Mouse (Mus musculus) myocyte (in vitro differentiated cells): Measurements from ENCODE around the gene Tiam1.

Source experiments
- E2F4 ChIP-seq: IDR thresholded peaks from one replicate; pipeline ENCODE4 v1.6.1; 2011; ENCODE audit warnings: mild to moderate bottlenecking, control low read depth, moderate library complexity; ENCODE audit not compliant: insufficient read depth
- MAX ChIP-seq: IDR thresholded peaks from one replicate; pipeline ENCODE4 v1.6.1; 2011; ENCODE audit warnings: low read depth, mild to moderate bottlenecking, control low read depth
- MYOD1 ChIP-seq, 3 experiments: IDR thresholded peaks; one replicate each; pipeline ENCODE4 v1.6.1; 2011; ENCODE audit warnings: control low read depth in 2 of 3, low read depth in 2 of 3, mild to moderate bottlenecking in 2 of 3, moderate library complexity in 1 of 3; ENCODE audit not compliant: insufficient read length in 2 of 3, control insufficient read depth in 1 of 3
- POLR2A ChIP-seq: IDR thresholded peaks from one replicate; pipeline ENCODE4 v1.6.1; 2011; ENCODE audit warnings: low read depth, mild to moderate bottlenecking, control low read depth, moderate library complexity; ENCODE audit not compliant: insufficient read length
- TCF12 ChIP-seq: IDR thresholded peaks from one replicate; pipeline ENCODE4 v1.6.1; 2011; ENCODE audit warnings: mild to moderate bottlenecking, control low read depth; ENCODE audit not compliant: poor library complexity, insufficient read depth, severe bottlenecking
- USF1 ChIP-seq: IDR thresholded peaks from one replicate; pipeline ENCODE4 v1.6.1; 2011; ENCODE audit warnings: low read depth, mild to moderate bottlenecking, control low read depth, moderate library complexity

GRCm38 (mm10) chr16:89928611-89929010 lies 215.0 kb downstream of the Tiam1 start:
- TF ChIP-seq POLR2A (no peak), MAX (no peak), USF1 (no peak), MYOD1 (IDR thresholded peaks at IDR 0.05; ENCODE audit: control insufficient read depth in 1 of 3, insufficient read length in 2 of 3, low read depth in 2 of 3) (no peak), TCF12 (no peak), E2F4 (no peak)
